Mouse (Mus musculus): ENCODE measurements around the gene Amdhd2.

DNA sequence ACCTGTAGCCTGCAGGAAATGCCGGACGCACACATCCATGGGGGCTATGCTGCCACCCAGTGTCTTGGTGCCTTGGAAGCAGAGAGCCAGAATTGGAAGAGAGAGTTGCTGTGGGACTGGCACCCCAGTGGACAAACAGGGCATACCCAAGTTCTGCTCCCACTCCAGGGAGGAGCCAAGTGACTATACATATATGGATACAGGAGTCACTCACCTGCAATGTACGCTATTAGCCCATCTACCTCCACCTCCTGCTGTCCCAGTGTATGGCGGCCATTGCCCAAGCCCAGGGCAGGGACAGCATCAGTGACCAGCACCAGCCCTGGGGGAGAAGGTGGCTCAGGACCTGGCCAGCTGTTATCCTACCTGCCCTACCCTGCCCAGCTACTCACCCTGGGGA is 6.0 kb downstream of the Amdhd2 start:
- TF ChIP-seq CTCF (IDR thresholded peaks at IDR 0.05; ENCODE audit: low read depth) (no peak), EP300 (IDR thresholded peaks at IDR 0.05; ENCODE audit: low read depth) (no peak)

Measured in liver, postnatal 0 days (tissue).